Mouse (Mus musculus): ENCODE data around the gene Ulk2. TPM values are rescaled to one million over a fixed set of nuclear protein-coding genes. Genes with fewer than 3 reads are reported as not detected.
"Not testable (repeated sequence)": the region's sequence is repeated elsewhere in the genome, so short reads cannot be mapped to it uniquely, and the experiment has no call there.

The Ulk2 gene
- polyA plus RNA-seq, 1 experiment from 2014 or later: 12.2 TPM

DNA sequence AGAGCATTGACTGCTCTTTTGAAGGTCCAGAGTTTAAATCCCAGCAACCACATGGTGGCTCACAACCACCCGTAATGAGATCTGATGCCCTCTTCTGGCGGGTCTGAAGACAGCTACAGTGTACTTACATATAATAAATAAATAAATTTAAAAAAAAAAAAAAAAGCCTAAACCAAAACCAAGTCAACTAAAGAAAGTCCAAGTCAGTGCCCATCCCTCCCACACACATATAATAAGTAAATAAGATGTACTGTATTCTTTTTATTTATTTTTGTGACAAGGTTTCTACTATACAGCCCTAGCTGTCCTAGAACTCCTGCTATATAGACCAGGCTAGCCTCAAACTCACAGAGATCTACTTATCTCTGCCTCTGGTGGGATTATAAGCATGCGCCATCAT is 14.2 kb downstream of the Ulk2 start:
- H3K9ac ChIP-seq; H3K27ac ChIP-seq; H3K27me3 ChIP-seq; H3K4me1 ChIP-seq; H3K4me2 ChIP-seq; H3K4me3 ChIP-seq; H3K9me3 ChIP-seq; ATAC-seq (ENCODE audit: borderline replicate concordance, extremely low read depth, low FRiP score, low TSS enrichment): not testable (repeated sequence)
- peaks cover 25% of the 10 kb centered on the region; the same call in 1 of the 2 replicates for H3K36me3 ChIP-seq
- 65% methylated on average over 3 of the region's 3 CpGs for WGBS

DNA sequence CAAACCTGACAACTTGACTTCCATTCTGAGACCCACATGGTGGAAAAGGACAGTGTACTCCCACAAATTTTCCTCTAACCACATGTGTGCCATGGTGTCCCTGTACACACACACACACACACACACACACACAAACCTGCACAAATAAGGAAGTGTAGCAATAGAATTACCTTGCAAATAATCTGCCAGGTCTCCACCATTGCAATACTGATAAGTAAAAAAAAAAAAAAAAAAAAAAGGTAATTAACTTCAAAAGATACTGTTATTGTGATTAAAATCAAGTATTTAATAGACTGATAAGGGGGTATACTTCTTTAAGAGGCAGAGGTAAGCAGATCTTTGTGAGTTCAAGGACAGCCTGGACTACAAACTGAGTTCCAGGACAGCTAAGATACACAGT is 14.9 kb downstream of the Ulk2 start:
- no peaks in the 10 kb centered on the region for H3K4me1 ChIP-seq
- no peaks in the 10 kb centered on the region for H3K27me3 ChIP-seq
- H3K9ac ChIP-seq: no peak overlapping the region
- H3K27ac ChIP-seq: no peak overlapping the region
- H3K9me3 ChIP-seq: no peaks in the 10 kb centered on the region
- peaks cover 21% of the 10 kb centered on the region; the same call in 1 of the 2 replicates for H3K36me3 ChIP-seq
- no peak for ATAC-seq (ENCODE audit: borderline replicate concordance, extremely low read depth, low FRiP score, low TSS enrichment)
- H3K4me2 ChIP-seq: no peak overlapping the region
- H3K4me3 ChIP-seq: no peak overlapping the region

DNA sequence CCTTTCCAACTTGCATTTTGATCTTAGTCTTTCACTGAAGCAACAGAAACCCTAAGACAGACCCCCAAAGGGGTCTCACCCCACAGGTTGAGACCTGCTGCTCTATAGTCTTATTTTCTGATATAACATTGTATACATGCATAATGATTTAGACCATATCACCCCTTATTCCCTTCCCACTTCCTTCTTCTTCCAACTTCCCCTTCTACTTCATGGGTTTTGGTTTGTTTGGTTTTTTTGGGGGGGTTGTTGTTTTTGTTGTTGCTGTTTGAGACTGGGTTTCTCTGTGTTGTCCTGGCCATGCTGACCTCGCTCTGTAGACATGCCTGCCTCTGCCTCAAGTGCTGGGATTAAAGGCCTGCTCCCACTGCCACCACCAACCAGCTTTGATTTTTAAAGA is 15.7 kb downstream of the Ulk2 start:
- no peaks in the 10 kb centered on the region for H3K27me3 ChIP-seq
- H3K9ac ChIP-seq: no peak overlapping the region
- ATAC-seq (ENCODE audit: borderline replicate concordance, extremely low read depth, low FRiP score, low TSS enrichment): no peak
- H3K9me3 ChIP-seq: no peaks in the 10 kb centered on the region
- H3K27ac ChIP-seq: no peak overlapping the region
- H3K4me3 ChIP-seq: no peak overlapping the region
- 84% methylated on average over 1 of the region's 1 CpGs for WGBS
- no peaks in the 10 kb centered on the region for H3K4me1 ChIP-seq
- H3K36me3 ChIP-seq: peaks cover 26% of the 10 kb centered on the region; the same call in 1 of the 2 replicates
- H3K4me2 ChIP-seq: no peak overlapping the region

DNA sequence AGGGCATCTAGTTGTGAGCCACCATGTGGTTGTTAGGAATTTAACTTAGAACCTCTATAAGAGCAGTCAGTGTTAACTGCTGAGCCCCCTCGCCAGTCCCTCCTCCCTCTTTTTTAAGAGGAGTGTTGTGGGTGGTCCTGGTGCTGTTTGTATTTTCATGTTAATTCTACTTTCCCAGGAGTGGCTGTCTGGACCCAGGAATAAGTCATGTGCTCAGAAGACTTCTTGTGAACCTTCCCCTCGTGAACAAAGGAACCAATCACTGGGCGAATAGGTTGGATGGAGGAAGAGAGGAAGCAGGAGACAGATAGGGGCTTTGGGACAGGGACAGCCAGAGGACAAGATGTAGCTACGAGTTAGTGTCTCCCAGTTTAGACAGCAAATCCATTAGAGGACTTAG is 45.1 kb downstream of the Ulk2 start:
- no peak overlapping the region for H3K4me3 ChIP-seq
- no peak overlapping the region for H3K4me2 ChIP-seq
- peak overlapping the region; percentile 37; the same call in 1 of the 2 replicates for H3K27ac ChIP-seq
- H3K27me3 ChIP-seq: no peaks in the 10 kb centered on the region
- peaks cover 41% of the 10 kb centered on the region for H3K36me3 ChIP-seq
- WGBS: 51% methylated on average over 4 of the region's 4 CpGs
- H3K9ac ChIP-seq: no peak overlapping the region
- no peak for ATAC-seq (ENCODE audit: borderline replicate concordance, extremely low read depth, low FRiP score, low TSS enrichment)
- no peaks in the 10 kb centered on the region for H3K9me3 ChIP-seq
- no peaks in the 10 kb centered on the region for H3K4me1 ChIP-seq

DNA sequence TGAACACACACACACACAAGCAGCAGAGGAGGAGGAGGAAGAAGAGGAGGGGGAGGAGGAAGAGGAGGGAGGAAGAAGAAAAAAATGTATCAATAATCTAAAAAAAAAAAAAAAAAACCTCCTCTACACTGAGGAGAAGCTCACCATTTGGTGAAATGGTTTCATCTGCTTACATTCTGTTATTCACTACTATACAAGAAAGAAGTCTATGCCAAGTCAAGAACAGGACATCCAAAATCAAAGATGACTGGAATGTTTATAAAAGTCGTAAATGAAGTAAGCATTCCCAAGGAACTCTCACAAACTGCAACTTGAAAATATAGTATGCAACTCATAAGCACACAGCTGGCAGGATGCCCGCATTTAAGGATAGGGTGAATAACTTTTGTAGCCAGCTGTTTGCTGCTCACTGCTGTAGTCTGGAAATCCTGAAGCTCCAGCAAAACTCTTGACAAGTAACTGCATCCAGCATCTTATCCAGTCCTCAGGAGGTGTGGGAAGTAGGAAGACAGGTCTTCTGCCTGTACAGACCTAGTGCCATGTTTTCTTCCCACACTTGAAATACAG is 46.2 kb downstream of the Ulk2 start:
- Histone ChIP-seq H3K9ac (no peak overlapping the region), H3K9me3 (no peaks in the 10 kb centered on the region), H3K4me2 (no peak overlapping the region), H3K27ac (peak overlapping the region; percentile 33), H3K4me3 (no peak overlapping the region), H3K27me3 (no peaks in the 10 kb centered on the region), H3K36me3 (peaks cover 33% of the 10 kb centered on the region), H3K4me1 (no peaks in the 10 kb centered on the region)
- peak; percentile 55; the same call in 1 of the 2 replicates for ATAC-seq (ENCODE audit: borderline replicate concordance, extremely low read depth, low FRiP score, low TSS enrichment)
- 46% methylated on average over 2 of the region's 2 CpGs for WGBS

DNA sequence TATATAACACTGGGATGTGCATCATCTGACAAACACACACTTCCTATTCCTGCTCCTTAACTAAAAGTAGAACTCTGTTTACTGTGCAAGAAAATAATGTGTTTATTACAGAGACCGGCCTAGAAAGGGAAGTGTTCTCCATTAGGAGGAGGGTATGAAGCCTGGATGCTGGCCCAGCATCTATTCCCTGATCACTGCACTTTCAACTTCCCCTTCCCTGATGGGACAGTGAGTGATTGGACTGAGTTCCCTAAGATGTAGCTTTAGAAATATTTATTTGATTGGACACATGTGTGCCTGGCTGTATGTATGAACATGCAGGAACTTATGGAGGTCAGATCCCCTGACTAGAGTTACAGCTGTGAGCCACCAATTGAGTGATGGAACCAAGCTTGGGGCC is 61.4 kb downstream of the Ulk2 start:
- Histone ChIP-seq H3K4me2 (no peak overlapping the region), H3K36me3 (peaks cover 56% of the 10 kb centered on the region), H3K4me3 (no peak overlapping the region), H3K27me3 (no peaks in the 10 kb centered on the region), H3K27ac (no peak overlapping the region), H3K4me1 (no peaks in the 10 kb centered on the region), H3K9me3 (no peaks in the 10 kb centered on the region), H3K9ac (no peak overlapping the region)
- WGBS: 63% methylated on average over 1 of the region's 1 CpGs
- no peak for ATAC-seq (ENCODE audit: borderline replicate concordance, extremely low read depth, low FRiP score, low TSS enrichment)

DNA sequence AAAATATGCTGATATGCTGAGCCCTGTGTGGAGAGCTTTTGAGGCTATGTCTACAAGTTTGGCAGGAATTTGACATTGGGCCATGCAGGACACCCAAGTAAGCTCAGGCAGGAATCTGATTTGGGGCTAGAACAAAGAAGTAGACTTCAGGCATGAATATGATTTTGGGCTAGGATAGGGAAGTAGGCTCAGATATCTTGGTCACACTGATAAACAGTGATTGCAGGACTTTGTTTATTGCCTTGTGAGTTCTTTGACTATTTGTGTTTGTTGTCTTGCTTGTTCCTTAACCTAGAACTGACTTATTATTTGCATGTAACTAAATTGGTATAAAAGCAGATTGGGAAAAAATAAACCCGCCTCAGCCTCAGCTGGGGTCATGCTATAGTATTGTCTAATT is 66.3 kb downstream of the Ulk2 start:
- H3K9me3 ChIP-seq: no peaks in the 10 kb centered on the region
- H3K9ac ChIP-seq: no peak overlapping the region
- WGBS: 89% methylated on average over 1 of the region's 1 CpGs
- no peak overlapping the region for H3K27ac ChIP-seq
- no peaks in the 10 kb centered on the region for H3K4me1 ChIP-seq
- no peak overlapping the region for H3K4me2 ChIP-seq
- peaks cover 56% of the 10 kb centered on the region for H3K36me3 ChIP-seq
- no peaks in the 10 kb centered on the region for H3K27me3 ChIP-seq
- no peak overlapping the region for H3K4me3 ChIP-seq
- ATAC-seq (ENCODE audit: borderline replicate concordance, extremely low read depth, low FRiP score, low TSS enrichment): no peak

DNA sequence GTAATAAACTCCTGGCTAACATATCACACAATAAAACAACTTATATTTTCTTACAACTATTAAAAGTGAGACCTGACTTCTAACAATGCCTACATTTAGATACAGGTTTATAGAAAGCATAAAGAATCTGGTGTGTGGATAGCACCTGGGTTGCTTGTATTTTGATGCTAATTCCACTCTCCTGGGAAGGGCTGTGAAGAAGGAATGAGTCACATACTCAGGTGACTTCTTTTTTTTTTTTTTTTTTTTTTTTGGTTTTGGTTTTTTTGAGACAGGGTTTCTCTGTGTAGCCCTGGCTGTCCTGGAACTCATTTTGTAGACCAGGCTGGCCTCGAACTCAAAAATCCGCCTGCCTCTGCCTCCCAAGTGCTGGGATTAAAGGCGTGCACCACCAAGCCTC is 72.3 kb downstream of the Ulk2 start:
- H3K4me3 ChIP-seq; H3K27me3 ChIP-seq; H3K4me1 ChIP-seq; H3K4me2 ChIP-seq; ATAC-seq (ENCODE audit: borderline replicate concordance, extremely low read depth, low FRiP score, low TSS enrichment); H3K9ac ChIP-seq; H3K27ac ChIP-seq; H3K9me3 ChIP-seq: not testable (repeated sequence)
- 94% methylated on average over 3 of the region's 3 CpGs for WGBS
- peaks cover 51% of the 10 kb centered on the region for H3K36me3 ChIP-seq

DNA sequence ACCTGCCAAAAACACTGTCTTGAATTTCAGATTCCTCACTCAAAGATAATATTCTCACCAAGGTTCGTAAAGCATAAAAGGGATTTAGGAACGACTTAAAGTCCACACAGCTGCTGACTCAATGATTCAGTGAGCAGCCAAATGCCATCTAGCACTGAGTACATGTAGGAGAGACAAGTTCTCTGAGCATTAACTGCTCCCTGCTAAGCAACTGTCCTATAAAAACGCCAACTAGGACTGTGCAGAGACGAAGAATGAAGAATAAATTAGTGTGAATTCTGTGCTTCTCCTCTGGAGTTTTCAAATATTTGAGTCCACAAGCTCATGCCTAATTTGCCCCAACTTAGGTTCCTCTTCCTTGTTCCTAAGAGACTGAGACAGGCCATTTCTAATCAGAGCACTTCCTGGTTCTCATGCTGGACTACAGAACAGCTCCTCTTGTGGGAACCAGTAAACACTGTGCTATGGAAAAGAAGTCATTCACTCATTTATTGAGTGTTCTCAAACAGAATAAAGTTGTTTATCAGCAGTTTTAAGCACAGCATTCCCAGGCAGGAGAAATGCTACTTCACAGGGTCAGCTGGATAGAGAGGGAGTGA is 80.2 kb downstream of the Ulk2 start:
- ATAC-seq (ENCODE audit: borderline replicate concordance, extremely low read depth, low FRiP score, low TSS enrichment): no peak
- Histone ChIP-seq H3K4me3 (no peak overlapping the region), H3K27ac (no peak overlapping the region), H3K4me1 (no peaks in the 10 kb centered on the region), H3K4me2 (no peak overlapping the region), H3K9me3 (no peaks in the 10 kb centered on the region), H3K27me3 (no peaks in the 10 kb centered on the region), H3K9ac (no peak overlapping the region), H3K36me3 (peaks cover 31% of the 10 kb centered on the region)
- WGBS: 83% methylated on average over 4 of the region's 4 CpGs

DNA sequence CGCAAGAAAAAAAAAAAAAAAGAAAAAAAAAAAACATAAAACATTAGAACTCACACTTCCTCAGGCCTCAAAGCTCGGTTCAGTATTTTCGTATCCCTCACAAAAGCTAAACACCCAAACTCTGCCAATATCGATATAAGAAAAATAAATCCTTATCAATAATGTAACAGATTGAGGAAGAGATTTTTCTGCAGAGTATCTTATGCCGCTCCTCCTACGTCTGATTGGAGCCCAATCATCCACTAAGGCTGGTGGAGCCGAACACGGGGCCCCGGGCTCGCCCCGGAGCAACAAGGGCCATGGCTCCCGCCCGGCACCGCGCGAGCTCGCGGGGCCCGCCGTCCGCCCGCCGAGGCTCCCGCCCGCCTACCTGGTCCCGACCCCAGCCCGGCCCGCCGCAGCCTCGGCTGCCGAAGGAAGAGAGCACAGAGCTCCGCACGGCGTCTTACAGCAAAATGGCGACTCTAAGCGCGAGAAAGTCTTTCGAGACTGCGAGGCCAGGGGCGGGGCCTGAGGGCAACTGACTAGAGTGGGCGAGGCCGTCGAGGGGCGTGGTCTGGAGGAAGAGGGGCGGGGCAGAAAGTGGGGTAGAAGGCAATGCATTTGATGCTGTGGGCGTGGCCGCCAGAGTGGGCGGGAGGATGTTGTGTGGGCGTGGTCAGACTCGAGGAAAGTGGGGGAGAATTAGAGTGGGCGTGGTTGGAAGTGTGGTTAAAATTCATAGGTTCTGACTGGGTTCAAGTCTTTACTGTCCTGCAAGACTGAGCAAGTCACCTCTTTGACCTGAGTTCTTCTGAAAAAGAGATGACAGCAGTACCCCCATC is 93.1 kb downstream of the Ulk2 start, which contains the start of gene Prpsap2:
TSS of gene Prpsap2 (minus strand) at position 505 of the 824 bp plus-strand sequence.
- Histone ChIP-seq H3K9ac (peak within 1 kb of the TSS; percentile 72), H3K4me1 (peaks cover 8% of the 10 kb centered on the region), H3K4me3 (peak within 1 kb of the TSS; percentile 66), H3K9me3 (no peaks in the 10 kb centered on the region), H3K27me3 (no peaks in the 10 kb centered on the region), H3K4me2 (peak within 1 kb of the TSS; percentile 58), H3K36me3 (peaks cover 7% of the 10 kb centered on the region; the same call in 1 of the 2 replicates), H3K27ac (peak within 1 kb of the TSS; percentile 91)
- under 1% methylated on average over 51 of the region's 51 CpGs for WGBS
- ATAC-seq (ENCODE audit: borderline replicate concordance, extremely low read depth, low FRiP score, low TSS enrichment): peak; percentile 94

DNA sequence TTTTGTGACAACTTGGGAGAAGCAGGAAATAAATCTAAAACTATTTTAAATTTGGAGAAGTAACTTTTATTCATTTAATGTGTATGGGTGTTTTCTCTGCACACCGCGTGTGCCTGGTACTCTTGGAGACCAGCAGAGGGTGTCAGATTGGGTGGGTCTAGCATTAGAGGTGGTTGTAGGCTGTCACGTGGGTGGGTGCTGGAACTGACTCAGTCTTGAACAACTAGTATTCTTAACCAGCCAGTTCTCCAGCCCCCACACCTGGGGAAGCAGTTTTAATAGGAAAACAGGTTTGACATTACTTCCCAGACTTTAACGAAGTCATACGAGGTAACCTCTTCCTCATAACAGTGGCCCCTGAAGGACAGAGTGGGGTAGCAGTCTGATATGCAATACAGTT is 94.4 kb downstream of the Ulk2 start:
- Histone ChIP-seq H3K4me1 (peaks cover 8% of the 10 kb centered on the region), H3K27me3 (no peaks in the 10 kb centered on the region), H3K4me3 (peak overlapping the region; percentile 66), H3K36me3 (peaks cover 15% of the 10 kb centered on the region; the same call in 1 of the 2 replicates), H3K27ac (no peak overlapping the region), H3K9me3 (no peaks in the 10 kb centered on the region), H3K9ac (no peak overlapping the region), H3K4me2 (peak overlapping the region; percentile 58)
- WGBS: 64% methylated on average over 5 of the region's 5 CpGs
- ATAC-seq (ENCODE audit: borderline replicate concordance, extremely low read depth, low FRiP score, low TSS enrichment): no peak

DNA sequence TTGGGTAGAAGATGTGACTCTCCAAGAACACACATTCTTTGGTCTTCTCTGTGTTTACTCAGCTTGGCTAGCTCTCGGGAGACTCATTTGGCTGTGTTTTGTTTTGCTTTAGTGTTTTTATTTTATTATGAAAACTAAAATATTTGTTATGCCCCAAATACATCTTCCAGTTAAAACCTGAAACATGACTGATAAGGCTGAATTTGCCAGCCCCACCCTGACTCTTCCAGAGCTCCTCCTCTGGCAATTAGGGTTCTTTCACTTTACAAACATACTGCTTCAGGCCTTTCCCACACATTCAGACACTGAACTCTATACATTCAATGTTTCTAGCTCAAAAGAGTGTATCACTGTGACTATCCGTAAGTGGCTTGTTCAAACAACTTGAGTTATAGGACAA is 97.7 kb downstream of the Ulk2 start:
- no peaks in the 10 kb centered on the region for H3K27me3 ChIP-seq
- H3K36me3 ChIP-seq: peaks cover 43% of the 10 kb centered on the region
- 73% methylated on average over 2 of the region's 2 CpGs for WGBS
- H3K27ac ChIP-seq: no peak overlapping the region
- no peak overlapping the region for H3K9ac ChIP-seq
- no peak for ATAC-seq (ENCODE audit: borderline replicate concordance, extremely low read depth, low FRiP score, low TSS enrichment)
- no peaks in the 10 kb centered on the region for H3K9me3 ChIP-seq
- H3K4me2 ChIP-seq: no peak overlapping the region
- H3K4me3 ChIP-seq: no peak overlapping the region
- H3K4me1 ChIP-seq: peaks cover 8% of the 10 kb centered on the region

All from lung, embryonic 15.5 days (tissue).